Mouse (Mus musculus): ENCODE measurements around the gene Dock1. TPM values are rescaled to one million over a fixed set of nuclear protein-coding genes. Genes with fewer than 3 reads are reported as not detected.

Dock1 gene
- polyA plus RNA-seq, 1 experiment from 2014 or later: 14.0 TPM

DNA sequence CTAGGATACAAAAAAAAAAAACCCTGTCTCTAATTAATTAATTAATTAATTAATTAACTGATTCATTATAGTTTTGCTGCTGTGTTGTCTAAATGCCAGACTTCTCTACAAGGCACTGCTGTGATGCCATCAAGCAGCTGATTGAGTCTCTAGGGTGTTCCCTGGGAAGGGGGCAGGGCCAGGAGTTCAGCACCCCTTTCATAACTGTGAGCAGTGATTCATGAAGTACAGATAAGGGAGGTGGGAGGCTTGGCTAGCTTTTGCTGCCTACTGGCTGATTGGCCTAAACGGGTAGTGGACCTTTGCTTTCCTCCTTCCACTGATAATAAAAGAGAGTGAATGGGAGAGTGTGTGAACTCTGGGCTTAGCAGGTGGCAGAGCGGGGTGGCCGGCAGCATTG lies 389.1 kb downstream of the Dock1 start:
- Histone ChIP-seq H3K4me1 (ENCODE audit: insufficient read depth, low read depth, low read length) (no peaks in the 10 kb centered on the region), H3K9ac (replicated peaks; ENCODE audit: low read depth) (no peak overlapping the region), H3K27me3 (replicated peaks; ENCODE audit: insufficient read depth, low read length) (no peaks in the 10 kb centered on the region), H3K36me3 (ENCODE audit: insufficient read depth, low read length) (no peaks in the 10 kb centered on the region), H3K4me2 (replicated peaks; ENCODE audit: low read depth, low read length) (no peak overlapping the region), H3K27ac (ENCODE audit: low read length) (no peak overlapping the region), H3K9me3 (ENCODE audit: low read length) (0 out of 2 replicates have a peak, but pooled peaks cover 5% of the 10 kb centered on the region), H3K4me3 (ENCODE audit: low read depth, low read length) (no peak overlapping the region)
- WGBS: 84% methylated on average over 3 of the region's 3 CpGs
- ATAC-seq (no peak), DNase-seq (ENCODE audit: low spot score) (no peak)
- TF ChIP-seq CTCF (IDR thresholded peaks at IDR 0.05) (no peak), EP300 (IDR thresholded peaks at IDR 0.05) (no peak)

DNA sequence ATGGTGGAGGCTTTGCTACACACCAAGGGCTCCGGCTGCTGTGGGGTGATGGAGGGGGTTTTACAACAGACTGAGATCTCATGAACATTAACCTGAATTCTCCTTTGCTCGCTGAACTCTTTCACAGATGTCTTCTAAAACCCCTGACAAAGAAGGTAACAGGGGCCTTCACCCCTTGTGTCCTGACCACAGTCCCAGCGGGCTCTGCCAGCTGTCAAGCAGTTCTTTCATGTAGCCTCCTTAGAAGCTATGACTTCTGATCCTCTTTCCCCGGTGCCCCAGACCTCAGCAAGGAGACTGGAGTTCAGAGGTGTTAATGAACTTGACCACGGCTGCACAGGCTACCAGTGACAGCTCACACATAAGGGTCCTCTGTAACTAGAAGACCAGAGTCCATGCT lies 393.4 kb downstream of the Dock1 start:
- Histone ChIP-seq H3K27me3 (replicated peaks; ENCODE audit: insufficient read depth, low read length) (no peaks in the 10 kb centered on the region), H3K4me1 (ENCODE audit: insufficient read depth, low read depth, low read length) (no peaks in the 10 kb centered on the region), H3K9ac (replicated peaks; ENCODE audit: low read depth) (no peak overlapping the region), H3K36me3 (ENCODE audit: insufficient read depth, low read length) (no peaks in the 10 kb centered on the region), H3K4me3 (ENCODE audit: low read depth, low read length) (no peak overlapping the region), H3K4me2 (replicated peaks; ENCODE audit: low read depth, low read length) (no peak overlapping the region), H3K27ac (ENCODE audit: low read length) (no peak overlapping the region), H3K9me3 (ENCODE audit: low read length) (no peaks in the 10 kb centered on the region)
- ATAC-seq (no peak), DNase-seq (ENCODE audit: low spot score) (no peak)
- TF ChIP-seq CTCF (IDR thresholded peaks at IDR 0.05): no peak
- TF ChIP-seq EP300 (IDR thresholded peaks at IDR 0.05): no peak
- WGBS: 91% methylated on average over 5 of the region's 5 CpGs

DNA sequence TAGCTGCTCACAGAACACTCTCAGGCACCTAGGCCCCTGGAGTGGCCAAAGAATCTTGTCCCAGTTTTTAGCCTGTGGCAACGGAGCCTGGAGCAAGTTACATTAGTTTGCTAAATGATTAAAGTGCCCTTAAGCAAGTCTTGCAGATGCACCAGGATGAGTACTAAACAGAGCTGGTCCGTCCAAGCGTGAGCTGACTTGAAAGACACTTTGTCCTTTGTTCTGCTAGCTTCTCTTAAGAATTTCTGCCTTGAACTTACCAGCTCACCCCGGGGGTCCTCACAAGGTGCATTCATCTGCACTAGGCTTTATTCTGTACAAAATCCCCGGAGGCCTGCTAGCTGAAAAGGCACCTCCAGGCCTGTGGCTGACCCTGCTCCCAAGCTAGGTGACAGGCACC lies 394.8 kb downstream of the Dock1 start:
- ATAC-seq (no peak), DNase-seq (ENCODE audit: low spot score) (no peak)
- no peaks in the 10 kb centered on the region for H3K9me3 ChIP-seq (ENCODE audit: low read length)
- no peaks in the 10 kb centered on the region for H3K27me3 ChIP-seq (replicated peaks; ENCODE audit: insufficient read depth, low read length)
- no peak overlapping the region for H3K4me3 ChIP-seq (ENCODE audit: low read depth, low read length)
- TF ChIP-seq EP300 (IDR thresholded peaks at IDR 0.05) (no peak), CTCF (IDR thresholded peaks at IDR 0.05) (no peak)
- no peak overlapping the region for H3K27ac ChIP-seq (ENCODE audit: low read length)
- H3K4me2 ChIP-seq (replicated peaks; ENCODE audit: low read depth, low read length): no peak overlapping the region
- H3K4me1 ChIP-seq (ENCODE audit: insufficient read depth, low read depth, low read length): no peaks in the 10 kb centered on the region
- H3K36me3 ChIP-seq (ENCODE audit: insufficient read depth, low read length): no peaks in the 10 kb centered on the region
- WGBS: 67% methylated on average over 5 of the region's 5 CpGs
- no peak overlapping the region for H3K9ac ChIP-seq (replicated peaks; ENCODE audit: low read depth)

- Histone ChIP-seq H3K9ac (replicated peaks; ENCODE audit: low read depth) (no peak overlapping the region), H3K36me3 (ENCODE audit: insufficient read depth, low read length) (no peaks in the 10 kb centered on the region), H3K4me1 (ENCODE audit: insufficient read depth, low read depth, low read length) (no peaks in the 10 kb centered on the region), H3K9me3 (ENCODE audit: low read length) (no peaks in the 10 kb centered on the region), H3K4me2 (replicated peaks; ENCODE audit: low read depth, low read length) (no peak overlapping the region), H3K27me3 (replicated peaks; ENCODE audit: insufficient read depth, low read length) (no peaks in the 10 kb centered on the region), H3K27ac (ENCODE audit: low read length) (no peak overlapping the region), H3K4me3 (ENCODE audit: low read depth, low read length) (no peak overlapping the region)
- 58% methylated on average over 3 of the region's 3 CpGs for WGBS
- TF ChIP-seq EP300 (IDR thresholded peaks at IDR 0.05) (no peak), CTCF (IDR thresholded peaks at IDR 0.05) (no peak)
- no peak for DNase-seq (ENCODE audit: low spot score)
- no peak for ATAC-seq
These were observed 398.4 kb downstream of the Dock1 start for GRCm38 (mm10) chr7:135068887-135069286.

DNA sequence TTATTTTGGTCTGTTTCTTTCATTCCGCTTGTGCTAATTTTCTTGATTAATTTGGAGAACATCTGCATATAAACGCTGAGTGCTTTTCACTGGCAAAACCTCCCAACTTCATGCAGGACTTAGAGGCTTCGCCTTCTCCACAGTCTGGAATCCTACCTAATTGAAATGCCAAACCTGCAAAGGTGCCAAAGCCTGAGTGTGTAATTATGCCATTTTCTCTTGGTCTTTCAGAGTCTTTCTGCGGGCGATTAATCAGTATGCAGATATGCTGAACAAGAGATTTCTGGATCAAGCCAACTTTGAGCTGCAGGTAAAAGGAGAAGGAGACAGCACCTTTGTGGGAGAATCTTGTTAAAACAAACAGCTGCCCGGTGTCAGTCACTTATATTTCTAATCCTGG lies 406.4 kb downstream of the Dock1 start:
- Histone ChIP-seq H3K4me2 (replicated peaks; ENCODE audit: low read depth, low read length) (no peak overlapping the region), H3K9ac (replicated peaks; ENCODE audit: low read depth) (no peak overlapping the region), H3K4me3 (ENCODE audit: low read depth, low read length) (no peak overlapping the region), H3K27me3 (replicated peaks; ENCODE audit: insufficient read depth, low read length) (no peaks in the 10 kb centered on the region), H3K4me1 (ENCODE audit: insufficient read depth, low read depth, low read length) (no peaks in the 10 kb centered on the region), H3K27ac (ENCODE audit: low read length) (no peak overlapping the region), H3K36me3 (ENCODE audit: insufficient read depth, low read length) (no peaks in the 10 kb centered on the region), H3K9me3 (ENCODE audit: low read length) (no peaks in the 10 kb centered on the region)
- DNase-seq (ENCODE audit: low spot score) (no peak), ATAC-seq (no peak)
- no peak for TF ChIP-seq EP300 (IDR thresholded peaks at IDR 0.05)
- TF ChIP-seq CTCF (IDR thresholded peaks at IDR 0.05): no peak
- 83% methylated on average over 6 of the region's 6 CpGs for WGBS

DNA sequence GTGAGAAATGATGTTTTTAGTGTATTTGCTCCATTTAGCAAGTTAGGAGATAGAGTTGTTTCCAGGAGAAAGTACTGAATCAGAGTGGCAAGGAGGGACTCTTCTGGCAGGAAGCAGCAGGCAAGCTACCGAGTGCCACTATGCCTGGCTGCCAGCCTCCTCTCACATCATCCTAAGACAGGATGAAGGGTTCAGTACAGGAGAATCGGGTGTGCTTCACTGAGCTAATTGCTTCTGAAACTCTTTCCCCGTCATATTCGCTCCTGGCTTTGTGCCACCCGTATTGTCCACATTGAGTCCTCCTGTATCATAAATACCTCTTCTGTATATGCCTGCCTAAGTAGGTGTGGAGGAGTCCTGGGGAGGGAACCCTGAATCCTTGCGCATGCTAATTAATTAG lies 406.9 kb downstream of the Dock1 start:
- no peaks in the 10 kb centered on the region for H3K27me3 ChIP-seq (replicated peaks; ENCODE audit: insufficient read depth, low read length)
- TF ChIP-seq CTCF (IDR thresholded peaks at IDR 0.05) (no peak), EP300 (IDR thresholded peaks at IDR 0.05) (no peak)
- no peak overlapping the region for H3K9ac ChIP-seq (replicated peaks; ENCODE audit: low read depth)
- DNase-seq (ENCODE audit: low spot score) (no peak), ATAC-seq (no peak)
- H3K36me3 ChIP-seq (ENCODE audit: insufficient read depth, low read length): no peaks in the 10 kb centered on the region
- no peak overlapping the region for H3K27ac ChIP-seq (ENCODE audit: low read length)
- WGBS: 79% methylated on average over 6 of the region's 6 CpGs
- no peaks in the 10 kb centered on the region for H3K9me3 ChIP-seq (ENCODE audit: low read length)
- no peak overlapping the region for H3K4me2 ChIP-seq (replicated peaks; ENCODE audit: low read depth, low read length)
- H3K4me3 ChIP-seq (ENCODE audit: low read depth, low read length): no peak overlapping the region
- no peaks in the 10 kb centered on the region for H3K4me1 ChIP-seq (ENCODE audit: insufficient read depth, low read depth, low read length)

- Histone ChIP-seq H3K36me3 (ENCODE audit: insufficient read depth, low read length) (no peaks in the 10 kb centered on the region), H3K4me3 (ENCODE audit: low read depth, low read length) (no peak overlapping the region), H3K27ac (ENCODE audit: low read length) (no peak overlapping the region), H3K9me3 (ENCODE audit: low read length) (no peaks in the 10 kb centered on the region), H3K9ac (replicated peaks; ENCODE audit: low read depth) (no peak overlapping the region), H3K4me1 (ENCODE audit: insufficient read depth, low read depth, low read length) (no peaks in the 10 kb centered on the region), H3K27me3 (replicated peaks; ENCODE audit: insufficient read depth, low read length) (no peaks in the 10 kb centered on the region), H3K4me2 (replicated peaks; ENCODE audit: low read depth, low read length) (no peak overlapping the region)
- TF ChIP-seq EP300 (IDR thresholded peaks at IDR 0.05) (no peak), CTCF (IDR thresholded peaks at IDR 0.05) (no peak)
- DNase-seq (ENCODE audit: low spot score) (no peak), ATAC-seq (no peak)
- WGBS: 83% methylated on average over 10 of the region's 10 CpGs
These were observed 407.4 kb downstream of the Dock1 start for GRCm38 (mm10) chr7:135077806-135078205.

Data from lung, postnatal 0 days (tissue).